In genomic region chr4:46389612-46390341, GRCm38 (mm10) we compare ENCODE assay signal across 8 mouse cellular contexts. TPM values are rescaled to one million over a fixed set of nuclear protein-coding genes. Genes with fewer than 3 reads are reported as not detected.
DNase-seq lines count a peak whose midpoint lies in the region; ATAC-seq and TF ChIP-seq lines count a peak whose summit lies in the region.

No protein-coding gene starts in this region.

- no peak for TF ChIP-seq POLR2A in heart, adult 2 months (IDR thresholded peaks at IDR 0.05; ENCODE audit: insufficient read depth, low read depth, low read length)

- peak overlapping the region; percentile 80 for H3K9ac ChIP-seq in heart, adult 2 months (ENCODE audit: low read depth, low read length)
- peak overlapping the region; percentile 89 for H3K9ac ChIP-seq in hindbrain, embryonic 16.5 days (ENCODE audit: low read depth, low read length)
- H3K9ac ChIP-seq in liver, embryonic 14.5 days (replicated peaks), result peak overlapping the region; percentile 58
- peak overlapping the region; percentile 72 for H3K9ac ChIP-seq in neural tube, embryonic 12.5 days

- H3K79me2 ChIP-seq in heart, adult 2 months (replicated peaks; ENCODE audit: control insufficient read depth, insufficient read depth, low read length), result no peaks in the 10 kb centered on the region

- H3K36me3 ChIP-seq in heart, adult 2 months (ENCODE audit: control insufficient read depth, insufficient read depth, low read length), result no peaks in the 10 kb centered on the region
- peaks cover 30% of the 10 kb centered on the region for H3K36me3 ChIP-seq in E14TG2a.4 (ENCODE audit: insufficient read depth, low read length)
- H3K36me3 ChIP-seq in embryonic facial prominence, embryonic 10.5 days (replicated peaks), result peaks cover 21% of the 10 kb centered on the region
- H3K36me3 ChIP-seq in hindbrain, embryonic 16.5 days (ENCODE audit: control insufficient read depth, insufficient read depth, low read length), result peaks cover 10% of the 10 kb centered on the region
- peaks cover 65% of the 10 kb centered on the region for H3K36me3 ChIP-seq in liver, embryonic 14.5 days (replicated peaks; ENCODE audit: control insufficient read depth, insufficient read depth, low read depth)
- peaks cover 19% of the 10 kb centered on the region for H3K36me3 ChIP-seq in neural tube, embryonic 12.5 days

- no peaks in the 10 kb centered on the region for H3K27me3 ChIP-seq in heart, adult 2 months (ENCODE audit: control insufficient read depth, insufficient read depth, low read length)
- no peaks in the 10 kb centered on the region for H3K27me3 ChIP-seq in E14TG2a.4 (ENCODE audit: insufficient read depth, low read length)
- no peaks in the 10 kb centered on the region for H3K27me3 ChIP-seq in embryonic facial prominence, embryonic 10.5 days (replicated peaks; ENCODE audit: low read depth, poor library complexity, severe bottlenecking)
- no peaks in the 10 kb centered on the region; the same call in 1 of the 2 replicates for H3K27me3 ChIP-seq in hindbrain, embryonic 16.5 days (replicated peaks; ENCODE audit: control insufficient read depth, insufficient read depth, low read length)
- H3K27me3 ChIP-seq in liver, embryonic 14.5 days (ENCODE audit: control insufficient read depth, insufficient read depth, low read length), result no peaks in the 10 kb centered on the region
- no peaks in the 10 kb centered on the region for H3K27me3 ChIP-seq in neural tube, embryonic 12.5 days (replicated peaks)

- no peak for ATAC-seq in hindbrain, embryonic 16.5 days
- ATAC-seq in liver, embryonic 14.5 days (ENCODE audit: insufficient read depth), result peak; percentile 6; the same call in 1 of the 2 replicates
- ATAC-seq in neural tube, embryonic 12.5 days (ENCODE audit: low FRiP score, low read depth), result no peak

- WGBS in heart, adult 2 months, result 2% methylated on average over 24 of the region's 24 CpGs
- WGBS in embryonic facial prominence, embryonic 10.5 days, result 3% methylated on average over 24 of the region's 24 CpGs
- WGBS in hindbrain, embryonic 16.5 days, result 2% methylated on average over 24 of the region's 24 CpGs
- WGBS in liver, embryonic 14.5 days (ENCODE audit: insufficient replicate concordance), result under 1% methylated on average over 24 of the region's 24 CpGs
- 2% methylated on average over 24 of the region's 24 CpGs for WGBS in neural tube, embryonic 12.5 days

- no peaks in the 10 kb centered on the region; the same call in 1 of the 2 replicates for H3K4me1 ChIP-seq in heart, adult 2 months (ENCODE audit: control insufficient read depth, insufficient read depth, low read length)
- peaks cover 10% of the 10 kb centered on the region for H3K4me1 ChIP-seq in E14TG2a.4 (replicated peaks; ENCODE audit: low read depth, low read length)
- peaks cover 9% of the 10 kb centered on the region for H3K4me1 ChIP-seq in embryonic facial prominence, embryonic 10.5 days
- peaks cover 3% of the 10 kb centered on the region for H3K4me1 ChIP-seq in hindbrain, embryonic 16.5 days (ENCODE audit: control insufficient read depth, insufficient read depth, low read depth, low read length)
- H3K4me1 ChIP-seq in liver, embryonic 14.5 days (replicated peaks; ENCODE audit: control insufficient read depth in 2 of 2, insufficient read depth in 2 of 2, low read length in 1 of 2), result peaks cover 3 to 10% of the 10 kb centered on the region in 2 experiments; a peak in 2 of 4 replicates
- no peaks in the 10 kb centered on the region for H3K4me1 ChIP-seq in neural tube, embryonic 12.5 days

- peak overlapping the region; percentile 85 for H3K4me3 ChIP-seq in heart, adult 2 months
- peak overlapping the region; percentile 84 for H3K4me3 ChIP-seq in E14TG2a.4 (replicated peaks; ENCODE audit: low read length)
- H3K4me3 ChIP-seq in embryonic facial prominence, embryonic 10.5 days, result peak overlapping the region; percentile 75
- peak overlapping the region; percentile 52 for H3K4me3 ChIP-seq in hindbrain, embryonic 16.5 days (ENCODE audit: low read length)
- peak overlapping the region; percentile 58 to 71 for H3K4me3 ChIP-seq in liver, embryonic 14.5 days (ENCODE audit: insufficient read depth in 1 of 2, low read depth in 2 of 2, low read length in 2 of 2)
- peak overlapping the region; percentile 59 for H3K4me3 ChIP-seq in neural tube, embryonic 12.5 days

- no peak for DNase-seq in heart, adult 2 months
- no peak for DNase-seq in heart, postnatal 10 days
- peak; percentile 64 for DNase-seq in embryonic facial prominence, embryonic 10.5 days (ENCODE audit: low spot score)
- DNase-seq in liver, embryonic 14.5 days (ENCODE audit: low read depth in 3 of 3, low spot score in 3 of 3), result no peak
- no peak for DNase-seq in right cerebral cortex, postnatal 14 days

- TF ChIP-seq EP300 in heart, adult 2 months (IDR thresholded peaks at IDR 0.05; ENCODE audit: insufficient read depth, low read depth, low read length), result no peak
- no peak for TF ChIP-seq EP300 in liver, embryonic 14.5 days (IDR thresholded peaks at IDR 0.05; ENCODE audit: low read depth)

- H3K9me3 ChIP-seq in E14TG2a.4 (ENCODE audit: low read length), result no peaks in the 10 kb centered on the region
- no peaks in the 10 kb centered on the region for H3K9me3 ChIP-seq in embryonic facial prominence, embryonic 10.5 days
- H3K9me3 ChIP-seq in hindbrain, embryonic 16.5 days (ENCODE audit: control insufficient read depth, low read length), result no peaks in the 10 kb centered on the region
- no peaks in the 10 kb centered on the region for H3K9me3 ChIP-seq in liver, embryonic 14.5 days (ENCODE audit: control insufficient read depth, low read length)
- H3K9me3 ChIP-seq in neural tube, embryonic 12.5 days, result no peaks in the 10 kb centered on the region

- 0 out of 2 replicates have a peak, but pooled peaks have one; percentile 4 for TF ChIP-seq CTCF in heart, adult 2 months (IDR thresholded peaks at IDR 0.05)
- TF ChIP-seq CTCF in E14TG2a.4 (conservative IDR thresholded peaks at IDR 0.05; ENCODE audit: low read length), result no peak
- TF ChIP-seq CTCF in liver, embryonic 14.5 days (IDR thresholded peaks at IDR 0.05; ENCODE audit: low read depth), result no peak

- intact Hi-C loops in heart, adult 2 months (cut with DNase I), result loop anchor here (2.0 to 5.0 kb wide), 4 partner anchors 63 to 251 kb away; partner anchors contain the start of genes Ncbp1, Tstd2 and Xpa
- intact Hi-C loops in heart, postnatal 10 days (cut with DNase I), result loop anchor here (1.0 kb wide), 1 partner anchor 63 kb away; no protein-coding TSS in a partner anchor

- H3K27ac ChIP-seq in heart, adult 2 months, result peak overlapping the region; percentile 94
- peak overlapping the region; percentile 98 for H3K27ac ChIP-seq in embryonic facial prominence, embryonic 10.5 days (replicated peaks)
- peak overlapping the region; percentile 89 for H3K27ac ChIP-seq in hindbrain, embryonic 16.5 days (ENCODE audit: low read depth, low read length)
- peak overlapping the region; percentile 72 for H3K27ac ChIP-seq in liver, embryonic 14.5 days
- H3K27ac ChIP-seq in neural tube, embryonic 12.5 days, result peak overlapping the region; percentile 59; the same call in 1 of the 2 replicates

- peak overlapping the region; percentile 74 for H3K4me2 ChIP-seq in hindbrain, embryonic 16.5 days (ENCODE audit: low read length)
- peak overlapping the region; percentile 70 for H3K4me2 ChIP-seq in liver, embryonic 14.5 days (ENCODE audit: low read depth)
- peak overlapping the region; percentile 61 for H3K4me2 ChIP-seq in neural tube, embryonic 12.5 days (replicated peaks)

RNA-seq across cellular contexts. Expression of gene Trmo, which starts 0.5 kb away (rescaled TPM):
- 1 to 10 TPM; 3.8 to 4.1 TPM for total RNA-seq in heart, adult 2 months (2021)
- 3.7 and 5.3 TPM in 2 replicates for polyA plus RNA-seq in heart, adult 2 months (2012; rRNA removed)
- 1 to 10 TPM; 4.2 to 4.7 TPM for total RNA-seq in heart, postnatal 10 days (2021)
- polyA plus RNA-seq in embryonic facial prominence, embryonic 10.5 days (2016; fragmentation: Nextera tagmentation; extraction: Ambion mirVana), result 12.3 and 12.7 TPM in 2 replicates
- polyA plus RNA-seq in hindbrain, embryonic 16.5 days (2015; fragmentation: Nextera tagmentation; extraction: Ambion mirVana), result 8.8 TPM in 2 replicates
- polyA plus RNA-seq in liver, embryonic 14.5 days (2012; rRNA removed), result 13.9 and 16.1 TPM in 2 replicates
- 8.2 and 11.6 TPM in 2 replicates for polyA plus RNA-seq in liver, embryonic 14.5 days (2014; fragmentation: Nextera tagmentation; extraction: Ambion mirVana)
- 8.5 and 10.3 TPM in 2 replicates for polyA plus RNA-seq in neural tube, embryonic 12.5 days (2016; fragmentation: Nextera tagmentation; extraction: Ambion mirVana)

RNA-seq across cellular contexts. Expression of gene Hemgn, which starts 23.5 kb away (rescaled TPM):
- under 1 TPM; 0.10 to 0.73 TPM for total RNA-seq in heart, adult 2 months (2021)
- 0.06 TPM in 1 of 2 replicates, not detected in the other for polyA plus RNA-seq in heart, adult 2 months (2012; rRNA removed)
- under 1 TPM; 0.17 to 0.43 TPM for total RNA-seq in heart, postnatal 10 days (2021)
- 9.9 and 13.6 TPM in 2 replicates for polyA plus RNA-seq in embryonic facial prominence, embryonic 10.5 days (2016; fragmentation: Nextera tagmentation; extraction: Ambion mirVana)
- 0.13 and 0.26 TPM in 2 replicates for polyA plus RNA-seq in hindbrain, embryonic 16.5 days (2015; fragmentation: Nextera tagmentation; extraction: Ambion mirVana)
- 191 and 274 TPM in 2 replicates for polyA plus RNA-seq in liver, embryonic 14.5 days (2012; rRNA removed)
- polyA plus RNA-seq in liver, embryonic 14.5 days (2014; fragmentation: Nextera tagmentation; extraction: Ambion mirVana), result 293 and 315 TPM in 2 replicates
- polyA plus RNA-seq in neural tube, embryonic 12.5 days (2016; fragmentation: Nextera tagmentation; extraction: Ambion mirVana), result 2.3 and 3.5 TPM in 2 replicates

RNA-seq across cellular contexts. Expression of gene Foxe1, which starts 46.4 kb away (rescaled TPM):
- not detected for total RNA-seq in heart, adult 2 months (2021)
- not detected in 2 replicates for polyA plus RNA-seq in heart, adult 2 months (2012; rRNA removed)
- not detected for total RNA-seq in heart, postnatal 10 days (2021)
- polyA plus RNA-seq in embryonic facial prominence, embryonic 10.5 days (2016; fragmentation: Nextera tagmentation; extraction: Ambion mirVana), result 1.7 and 2.3 TPM in 2 replicates
- not detected in 2 replicates for polyA plus RNA-seq in hindbrain, embryonic 16.5 days (2015; fragmentation: Nextera tagmentation; extraction: Ambion mirVana)
- 0.02 and 0.07 TPM in 2 replicates for polyA plus RNA-seq in liver, embryonic 14.5 days (2012; rRNA removed)
- 0.06 TPM in 1 of 2 replicates, not detected in the other for polyA plus RNA-seq in liver, embryonic 14.5 days (2014; fragmentation: Nextera tagmentation; extraction: Ambion mirVana)
- not detected in 2 replicates for polyA plus RNA-seq in neural tube, embryonic 12.5 days (2016; fragmentation: Nextera tagmentation; extraction: Ambion mirVana)

Comparison
In these comparisons a context has a peak if more than half of its experiments do, and no peak if none do; other contexts are left out.
1. RNA of gene Hemgn, which starts 23.5 kb away (polyA plus RNA-seq): 191 to 315 TPM in liver, embryonic 14.5 days; 9.9 to 13.6 TPM in embryonic facial prominence, embryonic 10.5 days, 2.3 to 3.5 TPM in neural tube, embryonic 12.5 days, 0.13 to 0.26 TPM in hindbrain, embryonic 16.5 days and 0.06 TPM in heart, adult 2 months; every median in the first group is over 10 times any median in the second.
2. Peak in every context shown above with its lines, with median percentiles within 50 percentile points of each other: H3K27ac ChIP-seq, H3K4me3 ChIP-seq, H3K9ac ChIP-seq and H3K4me2 ChIP-seq.